Mouse (Mus musculus) E14TG2a.4 (cell line): Measurements from ENCODE around the gene Gm49337.

Source experiments
- CTCF ChIP-seq: conservative IDR thresholded peaks from 2 replicates; pipeline ENCODE4 v1.5.1; 2014; ENCODE audit warnings: low read length
- NANOG ChIP-seq: IDR thresholded peaks from 2 replicates; pipeline ENCODE4 v1.6.1; 2014; ENCODE audit warnings: borderline replicate concordance, low read length, mixed read lengths
- POU5F1 ChIP-seq: IDR thresholded peaks from 2 replicates; pipeline ENCODE4 v1.6.1; 2014; ENCODE audit warnings: low read length, borderline replicate concordance

GRCm38 (mm10) chr4:116177140-116177539, 4.0 kb downstream of the Gm49337 start:
- TF ChIP-seq CTCF (no peak), NANOG (no peak), POU5F1 (no peak)
